Mouse (Mus musculus) kidney, adult 2 months (tissue): ENCODE data around the gene Slc38a10.

Experiments used
- CTCF ChIP-seq: fragments of 200-500 bp; conservative IDR thresholded peaks from 2 replicates; pipeline ENCODE4 v1.5.1; 2011; ENCODE audit warnings: low read depth, mild to moderate bottlenecking, control low read depth, low read length, moderate library complexity, mixed read lengths; ENCODE audit not compliant: insufficient read depth, insufficient read length
- POLR2A ChIP-seq: fragments of 200-500 bp; IDR thresholded peaks from one replicate; pipeline ENCODE4 v1.6.1; 2011; ENCODE audit warnings: low read depth, low read length, control low read depth

- no peak for TF ChIP-seq CTCF
- TF ChIP-seq POLR2A = no peak
Measured at GRCm38 (mm10) chr11:120139309-120139731, 11.8 kb downstream of the Slc38a10 start.
